Mouse (Mus musculus): ENCODE data around the gene Vhl. TPM values are rescaled to one million over a fixed set of nuclear protein-coding genes. Genes with fewer than 3 reads are reported as not detected.

Vhl gene
- total and polyA plus RNA-seq, 3 experiments = 6.4 to 25.4 (median 12.5) TPM

GRCm38 (mm10) chr6:113614997-113615396 is 8.8 kb upstream of the Vhl start:
- H3K4me3 ChIP-seq (ENCODE audit: low read depth, low read length) = no peak overlapping the region
- TF ChIP-seq TAL1 (conservative IDR thresholded peaks at IDR 0.05; ENCODE audit: low read depth, low read length) (no peak), GATA2 (IDR thresholded peaks at IDR 0.05; ENCODE audit: borderline replicate concordance, low read depth, low read length) (no peak), CTCF (IDR thresholded peaks at IDR 0.05; ENCODE audit: low read depth, low read length) (no peak)
- H3K4me1 ChIP-seq (ENCODE audit: insufficient read depth, low read depth, low read length) = peaks cover 4% of the 10 kb centered on the region
- H3K9me3 ChIP-seq (replicated peaks) = no peaks in the 10 kb centered on the region
- no peak for DNase-seq (ENCODE audit: low spot score)
- peaks cover 87% of the 10 kb centered on the region for H3K36me3 ChIP-seq (replicated peaks)
- no peak for ATAC-seq (ENCODE audit: extremely low read depth, insufficient number of reproducible peaks, low FRiP score, poor library complexity, severe bottlenecking)
- H3K27me3 ChIP-seq (ENCODE audit: insufficient read depth, low read length) = no peaks in the 10 kb centered on the region

- ATAC-seq (ENCODE audit: extremely low read depth, insufficient number of reproducible peaks, low FRiP score, poor library complexity, severe bottlenecking) (no peak), DNase-seq (ENCODE audit: low spot score) (no peak)
- Histone ChIP-seq H3K36me3 (replicated peaks) (peaks cover 84% of the 10 kb centered on the region), H3K4me1 (ENCODE audit: insufficient read depth, low read depth, low read length) (peaks cover 4% of the 10 kb centered on the region), H3K9me3 (replicated peaks) (no peaks in the 10 kb centered on the region), H3K27me3 (ENCODE audit: insufficient read depth, low read length) (no peaks in the 10 kb centered on the region), H3K4me3 (ENCODE audit: low read depth, low read length) (no peak overlapping the region)
- no peak for TF ChIP-seq POLR2AphosphoS5 (IDR thresholded peaks at IDR 0.05; ENCODE audit: insufficient replicate concordance, low read depth, low read length)
- no peak for TF ChIP-seq GATA2 (IDR thresholded peaks at IDR 0.05; ENCODE audit: borderline replicate concordance, low read depth, low read length)
- no peak for TF ChIP-seq GATA1 (IDR thresholded peaks at IDR 0.05; ENCODE audit: borderline replicate concordance, low read length)
- TF ChIP-seq CTCF (IDR thresholded peaks at IDR 0.05; ENCODE audit: low read depth, low read length) = no peak
- TF ChIP-seq TAL1 (conservative IDR thresholded peaks at IDR 0.05; ENCODE audit: low read depth, low read length) = no peak
Observed at GRCm38 (mm10) chr6:113615489-113615888, 8.3 kb upstream of the Vhl start.

GRCm38 (mm10) chr6:113623386-113623785 is 373 bp upstream of the Vhl start:
- Histone ChIP-seq H3K27me3 (ENCODE audit: insufficient read depth, low read length) (no peaks in the 10 kb centered on the region), H3K9me3 (replicated peaks) (no peaks in the 10 kb centered on the region), H3K4me1 (ENCODE audit: insufficient read depth, low read depth, low read length) (peaks cover 31% of the 10 kb centered on the region), H3K36me3 (replicated peaks) (peaks cover 35% of the 10 kb centered on the region), H3K4me3 (ENCODE audit: low read depth, low read length) (peak overlapping the region; percentile 84)
- DNase-seq (ENCODE audit: low spot score) (no peak), ATAC-seq (ENCODE audit: extremely low read depth, insufficient number of reproducible peaks, low FRiP score, poor library complexity, severe bottlenecking) (no peak)
- TF ChIP-seq GATA1 (IDR thresholded peaks at IDR 0.05; ENCODE audit: borderline replicate concordance, low read length) = no peak

DNA sequence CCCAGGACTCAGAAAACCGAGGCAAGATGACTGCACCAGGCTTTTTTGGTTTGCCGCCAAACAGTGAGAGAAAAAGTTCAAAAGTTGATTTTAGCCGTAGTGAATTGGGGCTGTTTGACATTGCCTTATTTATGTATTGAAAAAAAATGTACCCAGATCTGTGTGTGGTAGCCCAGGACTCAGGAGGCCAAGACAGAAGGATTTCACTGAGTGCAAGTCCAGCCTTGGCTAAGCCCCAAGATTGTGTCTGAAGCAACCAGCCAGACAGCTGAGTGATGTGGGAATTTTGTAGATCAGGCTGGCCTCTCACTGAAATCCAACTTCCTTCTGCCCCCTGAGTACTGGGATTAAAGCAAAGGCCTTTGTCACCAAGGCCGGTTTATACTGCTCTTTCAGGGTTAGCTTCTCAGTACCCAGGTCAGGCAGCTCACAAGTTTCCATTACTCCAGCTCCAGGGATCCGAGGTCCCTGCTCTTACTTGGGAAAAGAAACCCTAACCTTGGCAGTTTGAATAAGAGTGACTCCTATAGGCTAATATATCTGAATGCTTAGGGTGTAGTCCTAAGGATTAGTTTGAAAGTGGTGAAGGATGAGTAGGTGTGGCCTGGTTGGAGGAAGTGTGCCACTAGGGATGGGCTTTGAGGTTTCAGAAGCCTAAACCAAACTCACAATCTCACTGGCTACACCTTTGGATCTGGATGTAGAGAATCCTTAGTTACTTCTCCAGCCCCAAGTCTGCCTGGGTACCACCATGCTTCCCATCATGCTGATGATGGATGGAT is 1.4 kb downstream of the Vhl start:
- H3K36me3 ChIP-seq (replicated peaks) = peaks cover 46% of the 10 kb centered on the region

DNA sequence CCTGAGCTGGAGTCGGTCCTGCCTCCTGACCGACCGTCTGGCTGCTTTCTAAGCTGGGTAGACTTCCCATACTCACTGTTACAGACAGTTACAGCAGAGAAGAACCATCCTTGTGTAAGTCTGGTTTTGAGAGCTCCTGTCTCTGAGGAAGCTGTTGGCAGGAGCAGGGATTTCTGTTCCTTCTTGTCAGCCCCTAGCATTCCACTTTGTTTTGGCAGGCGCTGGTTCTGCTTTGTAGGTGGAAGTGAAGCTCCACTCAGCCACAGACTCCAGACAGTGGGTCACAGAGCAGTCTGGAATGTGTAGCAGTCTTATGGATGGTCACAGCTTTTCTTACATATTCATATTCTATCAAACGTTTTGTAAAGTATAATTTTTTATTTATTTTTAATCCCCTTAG is 6.6 kb downstream of the Vhl start:
- peaks cover 86% of the 10 kb centered on the region for H3K36me3 ChIP-seq (replicated peaks)

More for the DNA sequence above, 1.4 kb downstream of the Vhl start:
- DNase-seq (ENCODE audit: low spot score) (no peak), ATAC-seq (ENCODE audit: extremely low read depth, insufficient number of reproducible peaks, low FRiP score, poor library complexity, severe bottlenecking) (no peak)
- Histone ChIP-seq H3K27me3 (ENCODE audit: insufficient read depth, low read length) (no peaks in the 10 kb centered on the region), H3K9me3 (replicated peaks) (no peaks in the 10 kb centered on the region), H3K4me1 (ENCODE audit: insufficient read depth, low read depth, low read length) (peaks cover 35% of the 10 kb centered on the region), H3K4me3 (ENCODE audit: low read depth, low read length) (peak overlapping the region; percentile 84; the same call in 1 of the 2 replicates)
- TF ChIP-seq CTCF (IDR thresholded peaks at IDR 0.05; ENCODE audit: low read depth, low read length) (no peak), TAL1 (conservative IDR thresholded peaks at IDR 0.05; ENCODE audit: low read depth, low read length) (no peak), POLR2AphosphoS5 (IDR thresholded peaks at IDR 0.05; ENCODE audit: insufficient replicate concordance, low read depth, low read length) (no peak), GATA1 (IDR thresholded peaks at IDR 0.05; ENCODE audit: borderline replicate concordance, low read length) (no peak), GATA2 (IDR thresholded peaks at IDR 0.05; ENCODE audit: borderline replicate concordance, low read depth, low read length) (no peak)

DNA sequence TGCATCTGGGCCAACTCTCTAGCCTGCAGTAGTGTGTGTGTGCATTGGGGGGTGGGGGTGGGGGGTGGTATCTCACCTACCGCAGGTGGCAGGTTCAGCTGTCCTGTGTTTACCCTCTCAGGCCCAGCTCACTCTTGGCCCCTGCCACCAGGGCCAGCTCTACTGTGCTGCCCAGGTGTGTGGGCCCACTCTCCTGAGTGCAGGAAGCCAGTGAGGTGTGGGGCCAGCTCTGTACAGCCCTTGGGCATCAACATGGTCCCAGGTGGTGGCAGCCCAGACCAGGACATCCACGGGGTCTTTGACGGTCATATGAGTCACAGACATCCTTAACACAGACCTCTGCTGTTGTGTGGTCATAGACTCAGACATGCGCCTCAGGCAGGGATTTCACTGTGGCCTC is 9.1 kb downstream of the Vhl start:
- DNase-seq (ENCODE audit: low spot score) (no peak), ATAC-seq (ENCODE audit: extremely low read depth, insufficient number of reproducible peaks, low FRiP score, poor library complexity, severe bottlenecking) (no peak)
- peaks cover 63% of the 10 kb centered on the region for H3K36me3 ChIP-seq (replicated peaks)
- H3K9me3 ChIP-seq (replicated peaks) = no peaks in the 10 kb centered on the region
- no peaks in the 10 kb centered on the region for H3K27me3 ChIP-seq (ENCODE audit: insufficient read depth, low read length)
- peaks cover 13% of the 10 kb centered on the region; the same call in 1 of the 2 replicates for H3K4me1 ChIP-seq (ENCODE audit: insufficient read depth, low read depth, low read length)
- TF ChIP-seq TAL1 (conservative IDR thresholded peaks at IDR 0.05; ENCODE audit: low read depth, low read length) (no peak), GATA1 (IDR thresholded peaks at IDR 0.05; ENCODE audit: borderline replicate concordance, low read length) (no peak), GATA2 (IDR thresholded peaks at IDR 0.05; ENCODE audit: borderline replicate concordance, low read depth, low read length) (no peak), POLR2AphosphoS5 (IDR thresholded peaks at IDR 0.05; ENCODE audit: insufficient replicate concordance, low read depth, low read length) (no peak), CTCF (IDR thresholded peaks at IDR 0.05; ENCODE audit: low read depth, low read length) (no peak)
- H3K4me3 ChIP-seq (ENCODE audit: low read depth, low read length) = no peak overlapping the region

More for the DNA sequence above, 6.6 kb downstream of the Vhl start:
- ATAC-seq (ENCODE audit: extremely low read depth, insufficient number of reproducible peaks, low FRiP score, poor library complexity, severe bottlenecking) = no peak
- Histone ChIP-seq H3K27me3 (ENCODE audit: insufficient read depth, low read length) (no peaks in the 10 kb centered on the region), H3K9me3 (replicated peaks) (no peaks in the 10 kb centered on the region), H3K4me1 (ENCODE audit: insufficient read depth, low read depth, low read length) (peaks cover 17% of the 10 kb centered on the region), H3K4me3 (ENCODE audit: low read depth, low read length) (no peak overlapping the region)
- TF ChIP-seq GATA2 (IDR thresholded peaks at IDR 0.05; ENCODE audit: borderline replicate concordance, low read depth, low read length) (no peak), POLR2AphosphoS5 (IDR thresholded peaks at IDR 0.05; ENCODE audit: insufficient replicate concordance, low read depth, low read length) (no peak), TAL1 (conservative IDR thresholded peaks at IDR 0.05; ENCODE audit: low read depth, low read length) (no peak), CTCF (IDR thresholded peaks at IDR 0.05; ENCODE audit: low read depth, low read length) (no peak), GATA1 (IDR thresholded peaks at IDR 0.05; ENCODE audit: borderline replicate concordance, low read length) (no peak)
- no peak for DNase-seq (ENCODE audit: low spot score)

All from G1E (cell line).